Mouse (Mus musculus): ENCODE results near the gene Kxd1.

The Kxd1 gene

DNA sequence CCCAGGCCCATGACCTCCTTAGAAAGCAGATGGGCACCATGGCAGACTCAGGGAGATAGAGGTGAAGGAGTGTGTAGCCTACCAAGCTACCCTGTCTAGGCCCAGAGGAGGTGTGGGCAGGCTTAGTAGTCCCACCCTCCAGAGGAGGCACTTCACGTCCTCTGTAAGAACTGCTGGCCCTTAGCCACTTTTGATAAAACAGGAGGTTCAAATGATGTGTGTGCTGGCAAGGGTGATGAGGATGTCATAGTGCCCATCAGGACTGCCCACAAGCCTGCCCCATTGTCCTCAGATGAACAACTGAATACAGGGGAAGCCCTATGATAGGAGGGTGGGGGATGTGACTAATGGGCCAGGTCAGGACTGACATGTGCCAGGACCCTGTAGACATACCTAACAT is 25.1 kb upstream of the Kxd1 start:
- in situ Hi-C loops (cut with MboI; ENCODE audit: low pct_unique_long_range_greater_than_20kb in 1 of 2, low sequenced_read_pairs in 2 of 2, unreplicated experiment in 1 of 2), result no loop called here

DNA sequence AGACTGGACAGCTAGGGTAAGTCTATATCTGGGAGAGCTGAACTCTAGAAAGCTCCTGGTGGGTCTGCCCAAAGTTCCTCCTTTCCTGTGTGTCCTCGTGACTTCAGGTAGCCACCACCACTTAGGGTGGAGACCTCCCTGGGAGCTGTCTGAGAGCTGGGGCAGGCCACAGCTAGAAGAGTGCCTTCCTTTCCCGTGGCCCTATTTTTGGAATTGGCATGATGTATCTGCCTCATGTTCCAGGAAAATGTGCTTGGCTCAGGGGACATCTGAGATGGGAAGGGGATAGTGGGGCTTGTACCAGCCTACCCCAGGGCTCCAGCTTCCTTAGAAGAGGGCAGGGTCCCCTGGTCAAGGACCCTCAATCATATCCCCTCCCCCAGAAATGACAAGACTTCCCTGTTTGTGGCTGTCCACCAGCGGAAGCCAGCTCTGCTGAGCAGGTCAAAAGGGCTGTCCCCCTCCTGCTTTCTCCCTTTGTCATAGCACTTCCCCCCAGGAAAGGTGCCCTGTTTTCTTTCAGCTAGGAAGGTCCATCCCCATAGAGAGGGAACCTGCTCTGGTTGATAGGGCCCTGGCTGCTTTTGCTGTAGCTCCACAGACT is 23.9 kb upstream of the Kxd1 start:
- in situ Hi-C loops (cut with MboI; ENCODE audit: low pct_unique_long_range_greater_than_20kb in 1 of 2, low sequenced_read_pairs in 2 of 2, unreplicated experiment in 1 of 2), result no loop called here

DNA sequence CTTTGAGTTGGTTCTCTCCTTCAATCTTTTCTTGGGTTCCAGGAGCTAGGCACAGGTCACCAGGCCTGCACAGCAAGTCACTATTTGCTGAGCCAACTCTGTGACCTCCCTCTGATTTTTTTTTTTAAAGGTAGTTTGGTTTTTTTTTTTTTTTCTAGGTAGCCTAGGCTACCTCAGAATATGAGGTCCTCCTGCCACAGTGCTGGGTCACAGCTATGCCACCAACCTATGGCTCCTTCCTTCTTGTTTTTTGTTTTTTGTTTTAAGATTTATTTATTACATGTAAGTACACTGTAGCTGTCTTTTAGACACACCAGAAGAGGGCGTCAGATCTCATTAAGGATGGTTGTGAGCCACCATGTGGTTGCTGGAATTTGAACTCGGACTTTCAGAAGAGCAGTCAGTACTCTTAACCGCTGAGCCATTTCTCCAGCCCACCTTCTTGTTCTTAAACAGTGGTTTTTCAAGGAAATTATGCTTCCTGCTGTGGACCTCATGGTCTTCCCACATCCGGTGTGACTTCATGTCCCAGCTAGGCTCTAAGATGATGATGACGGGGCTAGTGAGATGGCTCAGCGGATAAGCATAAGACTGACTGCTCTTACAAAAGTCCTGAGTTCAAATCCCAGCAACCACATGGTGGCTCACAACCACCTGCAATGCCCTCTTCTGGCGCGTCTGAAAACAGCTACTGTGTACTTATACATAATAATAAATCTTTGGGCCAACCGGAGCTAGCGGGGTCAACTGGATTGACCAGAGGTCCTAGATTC is 21.8 kb upstream of the Kxd1 start:
- in situ Hi-C loops (cut with MboI; ENCODE audit: low pct_unique_long_range_greater_than_20kb in 1 of 2, low sequenced_read_pairs in 2 of 2, unreplicated experiment in 1 of 2), result no loop called here

DNA sequence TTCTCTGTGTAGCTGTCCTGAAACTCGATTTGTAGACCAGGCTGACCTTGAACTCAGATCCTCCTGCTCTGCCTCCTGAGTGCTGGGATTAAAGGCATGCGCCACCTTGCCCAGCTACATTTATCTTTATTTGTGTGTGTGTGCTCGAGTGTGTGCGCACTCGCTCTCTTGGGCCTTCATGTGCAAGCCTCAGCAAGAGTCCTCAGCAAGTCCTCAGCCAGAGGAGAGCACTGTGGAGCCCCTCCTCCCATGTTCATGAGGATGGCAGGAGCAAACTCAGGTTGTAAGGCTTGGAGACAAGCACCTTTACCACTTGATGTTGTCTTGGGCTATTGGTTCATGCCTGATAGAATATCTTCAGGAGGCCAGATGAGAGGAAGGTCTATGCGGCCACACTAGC is 20.0 kb upstream of the Kxd1 start:
- in situ Hi-C loops (cut with MboI; ENCODE audit: low pct_unique_long_range_greater_than_20kb in 1 of 2, low sequenced_read_pairs in 2 of 2, unreplicated experiment in 1 of 2), result no loop called here

DNA sequence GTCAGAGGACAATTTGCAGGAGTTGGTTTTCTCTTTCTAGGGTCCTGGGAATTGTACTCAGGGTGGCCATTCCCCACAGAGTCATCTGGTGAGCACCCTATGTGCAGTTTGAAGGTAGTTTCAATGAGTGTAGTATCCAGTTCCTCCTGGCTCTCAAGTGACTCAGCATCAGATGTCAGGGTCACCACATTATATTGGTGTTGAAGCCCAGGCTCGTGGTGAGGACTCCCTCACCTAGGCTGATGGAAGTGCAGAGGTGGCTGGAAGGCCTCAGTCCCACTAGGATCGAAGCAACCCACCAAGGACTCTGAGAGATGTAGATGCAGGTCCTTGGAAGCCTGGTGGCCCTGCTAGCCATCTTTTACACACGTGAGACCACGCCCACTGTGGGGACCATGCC is 18.7 kb upstream of the Kxd1 start:
- in situ Hi-C loops (cut with MboI; ENCODE audit: low pct_unique_long_range_greater_than_20kb in 1 of 2, low sequenced_read_pairs in 2 of 2, unreplicated experiment in 1 of 2), result no loop called here

DNA sequence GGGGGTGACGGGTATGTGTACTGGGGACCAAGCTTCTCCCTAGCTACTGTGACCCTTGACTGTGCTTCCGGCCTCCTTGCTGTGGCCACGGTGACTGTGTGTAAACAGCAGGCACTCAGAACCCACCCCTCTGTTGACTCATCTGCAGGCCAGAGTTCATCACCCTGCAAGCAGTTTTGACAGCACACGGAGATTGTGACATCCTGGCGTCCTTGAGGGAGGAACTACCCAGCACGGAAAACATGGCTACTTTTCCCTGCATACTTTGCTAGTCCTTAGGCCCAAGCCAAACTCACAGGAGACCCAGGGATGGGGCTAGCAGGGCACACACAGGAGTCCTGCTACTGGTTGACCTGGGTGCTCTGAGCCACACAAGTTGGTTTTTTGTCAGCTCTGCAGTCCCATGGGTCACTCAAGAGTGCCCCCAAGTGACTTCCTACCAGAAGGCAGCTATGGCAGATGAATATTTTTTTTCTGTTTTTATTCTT is 16.5 kb upstream of the Kxd1 start:
- in situ Hi-C loops (cut with MboI; ENCODE audit: low pct_unique_long_range_greater_than_20kb in 1 of 2, low sequenced_read_pairs in 2 of 2, unreplicated experiment in 1 of 2), result no loop called here

DNA sequence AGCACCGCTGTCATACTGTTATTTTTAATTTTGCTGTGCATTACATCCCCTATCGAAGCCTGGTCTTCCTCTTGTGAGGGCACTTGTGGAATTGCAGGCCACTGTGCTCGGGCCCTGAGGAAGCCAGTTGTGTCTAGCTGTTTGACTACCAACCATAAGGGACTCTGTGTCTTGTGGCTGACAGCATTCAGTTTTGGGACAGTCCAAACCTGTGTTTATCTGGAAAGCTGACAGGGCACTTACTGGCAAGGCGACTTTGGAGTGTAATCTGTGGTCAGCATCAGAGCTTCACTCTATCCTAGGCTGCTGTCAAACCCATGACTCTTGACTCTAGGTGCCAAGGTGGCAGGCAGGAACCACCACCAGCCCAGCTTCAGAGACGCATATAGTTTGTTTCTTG is 13.3 kb upstream of the Kxd1 start:
- in situ Hi-C loops (cut with MboI; ENCODE audit: low pct_unique_long_range_greater_than_20kb in 1 of 2, low sequenced_read_pairs in 2 of 2, unreplicated experiment in 1 of 2), result no loop called here

DNA sequence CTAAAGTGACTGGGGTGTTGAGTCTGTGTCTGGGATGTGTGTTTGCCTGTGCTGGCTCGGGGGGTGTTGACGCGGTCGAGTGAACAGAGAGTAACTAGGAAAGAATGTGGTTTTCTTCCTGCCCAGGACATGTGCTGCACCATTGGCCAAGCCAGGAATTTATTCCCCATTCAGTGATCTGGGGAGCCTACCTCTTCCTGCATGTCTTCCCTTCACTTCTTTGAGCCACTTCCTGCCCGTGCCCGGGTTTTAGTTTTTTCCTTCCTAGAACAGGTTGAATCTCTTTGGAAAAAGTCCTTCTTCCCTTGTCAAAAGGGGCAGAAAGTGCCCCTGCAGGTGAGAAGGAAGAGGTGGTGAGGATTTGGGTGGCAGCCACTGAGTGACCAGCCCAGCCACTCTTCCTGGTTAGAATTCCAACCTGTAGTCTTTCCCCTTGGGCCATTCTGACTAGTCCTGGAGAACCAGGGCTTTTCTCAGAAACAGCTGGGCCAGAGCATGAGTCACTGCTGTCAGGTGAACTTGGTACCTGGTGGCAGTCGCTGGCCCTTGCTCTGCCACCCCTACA is 12.8 kb upstream of the Kxd1 start:
- in situ Hi-C loops (cut with MboI; ENCODE audit: low pct_unique_long_range_greater_than_20kb in 1 of 2, low sequenced_read_pairs in 2 of 2, unreplicated experiment in 1 of 2), result no loop called here

DNA sequence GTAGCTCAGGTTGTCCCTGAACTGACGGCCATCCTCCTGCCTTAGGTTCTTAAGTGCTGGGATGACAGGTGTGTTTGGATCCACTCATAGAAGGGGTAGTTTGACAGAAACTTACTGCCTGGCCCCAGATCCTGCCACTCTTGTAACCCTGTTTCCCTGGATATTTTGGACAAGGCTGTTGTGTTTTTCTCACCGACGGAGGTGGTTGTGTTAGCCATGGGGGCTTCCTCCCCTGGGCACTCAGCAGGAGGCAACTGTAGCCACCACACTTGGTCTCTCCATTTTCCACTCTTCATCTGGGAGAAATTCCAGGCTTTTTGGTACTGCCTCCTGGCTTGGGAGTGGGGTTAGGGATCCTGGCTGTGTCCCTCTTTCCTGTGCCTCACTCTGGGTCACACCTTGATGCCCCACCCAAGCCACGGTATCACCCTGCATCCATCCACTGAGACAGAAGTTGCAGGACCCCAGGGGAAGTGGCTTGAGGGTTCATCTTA is 12.3 kb upstream of the Kxd1 start:
- in situ Hi-C loops (cut with MboI; ENCODE audit: low pct_unique_long_range_greater_than_20kb in 1 of 2, low sequenced_read_pairs in 2 of 2, unreplicated experiment in 1 of 2), result no loop called here

DNA sequence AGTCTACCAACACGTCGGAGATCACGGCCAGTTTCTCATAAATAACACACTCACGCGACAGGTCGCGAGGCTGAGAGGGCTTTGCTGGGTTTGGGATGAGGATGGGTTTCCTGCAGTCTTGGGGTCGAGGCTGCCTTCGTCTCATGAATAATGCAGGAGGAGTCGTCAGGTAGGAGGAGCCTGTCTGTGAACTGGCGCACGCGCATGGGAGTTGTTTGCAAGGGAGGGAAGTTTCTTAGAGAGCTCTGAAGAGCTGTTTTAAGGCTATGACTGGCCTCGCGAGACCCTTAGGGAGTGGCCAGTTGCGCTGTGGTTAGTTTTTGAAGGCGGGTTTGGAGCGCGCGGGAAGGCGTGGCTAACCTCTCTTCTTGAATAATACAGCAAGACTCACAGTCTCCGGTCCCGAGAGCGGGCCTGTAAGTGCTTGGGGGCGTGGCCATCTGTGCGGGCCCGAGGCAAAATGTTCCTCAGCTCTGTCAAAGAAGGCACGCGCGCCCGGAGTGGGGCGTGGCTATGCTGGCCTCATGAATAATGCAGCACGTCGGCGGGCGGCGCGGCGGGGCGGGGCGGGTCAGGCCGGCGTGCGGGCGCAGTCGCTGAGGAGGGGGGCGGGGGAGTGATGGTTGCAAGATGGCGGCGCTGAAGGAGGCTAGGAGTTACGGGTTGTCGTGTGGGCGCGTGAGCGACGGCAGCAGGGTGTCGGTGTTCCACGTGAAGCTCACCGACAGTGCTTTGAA is 11.5 kb upstream of the Kxd1 start, which contains the start of gene Ell:
Gene Ell (plus strand): TSS at position 381 of the 737 bp plus-strand sequence.
- in situ Hi-C loops (cut with MboI; ENCODE audit: low pct_unique_long_range_greater_than_20kb in 1 of 2, low sequenced_read_pairs in 2 of 2, unreplicated experiment in 1 of 2), result no loop called here

DNA sequence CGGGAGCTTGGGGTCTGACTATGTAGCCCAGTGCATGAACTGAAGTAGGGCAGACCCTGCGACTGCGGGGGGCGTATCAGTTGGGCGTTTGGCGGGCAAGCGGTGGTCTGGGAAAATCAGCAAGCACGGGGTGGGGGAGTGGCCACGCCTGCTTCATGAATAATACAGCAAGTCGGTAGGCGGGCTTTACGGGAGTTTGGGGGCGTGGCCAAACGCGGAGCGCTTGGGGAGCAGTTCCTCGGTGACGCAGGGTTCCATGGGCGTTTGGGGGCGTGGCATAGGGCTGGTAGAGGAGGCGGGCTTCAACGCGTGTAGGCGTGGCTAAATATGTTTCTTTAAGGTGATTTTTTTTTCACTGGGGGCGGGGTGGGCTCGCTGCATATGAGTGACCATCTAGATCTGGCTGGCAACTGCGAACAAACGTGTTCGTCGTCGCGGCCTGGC is 10.9 kb upstream of the Kxd1 start:
- in situ Hi-C loops (cut with MboI; ENCODE audit: low pct_unique_long_range_greater_than_20kb in 1 of 2, low sequenced_read_pairs in 2 of 2, unreplicated experiment in 1 of 2), result no loop called here

DNA sequence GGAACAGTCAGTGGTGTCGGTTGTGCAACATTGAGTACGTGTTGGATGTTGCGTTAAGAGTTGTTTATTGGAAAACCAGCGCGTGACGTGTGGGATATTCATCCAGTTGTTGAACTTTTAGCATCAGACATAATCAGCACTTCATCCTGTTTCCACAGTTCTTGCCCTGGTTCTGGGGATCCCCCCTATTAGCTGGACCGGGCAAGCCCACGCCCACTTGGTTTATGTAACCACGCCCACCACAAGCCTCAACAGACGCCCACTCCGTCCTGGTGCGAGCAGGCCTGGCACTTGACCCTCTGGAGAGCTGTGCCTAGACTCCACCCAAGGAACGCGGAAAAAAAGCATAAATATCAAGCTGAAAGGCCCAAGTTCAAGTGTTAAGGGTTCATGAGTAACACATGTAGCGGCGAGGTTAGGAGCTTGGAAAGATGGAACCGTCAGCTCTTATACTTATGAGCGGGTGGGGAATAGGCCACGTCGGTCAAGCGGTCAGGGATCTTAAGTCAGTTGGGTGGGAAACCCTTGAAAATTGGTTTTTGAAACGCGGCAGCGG is 10.3 kb upstream of the Kxd1 start:
- in situ Hi-C loops (cut with MboI; ENCODE audit: low pct_unique_long_range_greater_than_20kb in 1 of 2, low sequenced_read_pairs in 2 of 2, unreplicated experiment in 1 of 2), result no loop called here

DNA sequence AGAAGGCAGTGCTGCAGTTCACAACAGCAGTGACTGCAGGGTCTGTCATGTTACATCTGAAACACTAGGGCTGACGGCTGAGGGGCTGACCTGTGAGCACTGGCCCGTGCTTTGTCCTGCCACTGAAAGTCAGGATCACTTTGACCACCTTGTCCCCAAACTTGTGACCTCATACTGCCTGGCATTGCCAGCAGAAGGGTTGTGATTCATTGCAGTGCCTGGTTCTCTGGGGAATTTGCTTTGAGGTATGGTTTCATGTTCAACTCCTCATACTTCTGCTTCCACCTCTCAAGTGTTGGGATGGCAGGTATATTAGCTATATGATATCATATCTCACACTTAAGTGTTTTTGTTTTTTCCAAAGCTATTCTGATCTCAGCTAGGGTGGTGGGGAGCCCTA is 7.9 kb upstream of the Kxd1 start:
- in situ Hi-C loops (cut with MboI; ENCODE audit: low pct_unique_long_range_greater_than_20kb in 1 of 2, low sequenced_read_pairs in 2 of 2, unreplicated experiment in 1 of 2), result no loop called here

DNA sequence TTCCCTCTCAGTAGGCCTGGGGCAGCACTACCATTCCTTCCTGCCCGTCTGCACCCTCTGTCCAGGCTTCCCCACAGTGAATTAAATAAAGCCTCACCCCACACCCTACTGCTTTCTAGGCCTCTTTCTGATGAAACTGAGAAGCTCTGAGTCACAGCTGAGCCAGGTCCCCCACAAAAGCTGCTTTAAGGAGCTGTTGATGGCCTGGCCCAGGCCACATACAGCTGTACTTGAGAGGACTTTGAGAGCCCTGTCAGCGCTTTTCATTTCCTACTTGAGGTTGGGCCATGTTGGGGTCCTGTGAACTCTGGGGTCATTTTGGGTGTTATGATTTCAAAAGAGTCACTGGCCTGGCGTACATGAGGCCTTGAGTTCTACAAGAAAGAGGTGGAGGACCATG is 7.5 kb upstream of the Kxd1 start:
- in situ Hi-C loops (cut with MboI; ENCODE audit: low pct_unique_long_range_greater_than_20kb in 1 of 2, low sequenced_read_pairs in 2 of 2, unreplicated experiment in 1 of 2), result no loop called here

DNA sequence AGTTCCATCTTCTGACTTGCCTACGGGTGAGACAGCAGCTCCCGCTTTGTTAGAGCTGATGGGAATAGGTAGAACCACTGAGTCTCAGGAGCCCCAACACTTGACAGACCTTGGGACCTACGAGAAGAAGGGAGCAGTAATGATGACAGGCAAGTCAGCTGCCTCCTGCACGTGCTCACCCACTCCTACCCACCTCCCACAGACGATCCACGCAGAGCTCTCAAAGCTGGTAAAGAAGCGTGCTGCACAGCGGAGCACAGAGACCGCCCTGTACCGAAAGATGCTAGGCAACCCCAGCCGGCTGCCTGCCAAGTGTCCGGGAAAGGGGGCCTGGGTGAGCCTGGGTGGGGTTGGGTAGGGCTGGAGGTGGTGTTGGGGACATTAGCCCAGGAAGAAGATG is 6.5 kb upstream of the Kxd1 start:
- in situ Hi-C loops (cut with MboI; ENCODE audit: low pct_unique_long_range_greater_than_20kb in 1 of 2, low sequenced_read_pairs in 2 of 2, unreplicated experiment in 1 of 2), result no loop called here

DNA sequence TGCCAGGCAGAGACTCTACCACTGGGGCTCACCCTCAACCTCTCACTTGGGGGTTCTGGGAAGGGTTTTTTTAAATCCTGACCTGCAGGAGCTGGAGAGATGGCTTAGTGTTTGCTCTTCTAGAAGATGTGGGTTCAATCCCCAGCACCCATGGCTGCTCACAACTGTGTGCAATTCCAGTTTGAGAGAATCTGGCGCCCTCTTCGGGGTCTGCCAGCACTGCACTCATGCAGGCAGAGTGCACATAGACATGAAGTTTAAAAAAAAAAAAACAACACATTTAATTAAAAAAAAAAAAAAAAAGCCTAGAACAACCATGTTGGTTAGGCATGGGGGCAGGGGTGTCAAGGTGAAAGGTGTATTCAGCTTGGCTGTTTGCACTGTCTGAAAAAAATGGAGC is 2.6 kb upstream of the Kxd1 start:
- in situ Hi-C loops (cut with MboI; ENCODE audit: low pct_unique_long_range_greater_than_20kb in 1 of 2, low sequenced_read_pairs in 2 of 2, unreplicated experiment in 1 of 2), result no loop called here

DNA sequence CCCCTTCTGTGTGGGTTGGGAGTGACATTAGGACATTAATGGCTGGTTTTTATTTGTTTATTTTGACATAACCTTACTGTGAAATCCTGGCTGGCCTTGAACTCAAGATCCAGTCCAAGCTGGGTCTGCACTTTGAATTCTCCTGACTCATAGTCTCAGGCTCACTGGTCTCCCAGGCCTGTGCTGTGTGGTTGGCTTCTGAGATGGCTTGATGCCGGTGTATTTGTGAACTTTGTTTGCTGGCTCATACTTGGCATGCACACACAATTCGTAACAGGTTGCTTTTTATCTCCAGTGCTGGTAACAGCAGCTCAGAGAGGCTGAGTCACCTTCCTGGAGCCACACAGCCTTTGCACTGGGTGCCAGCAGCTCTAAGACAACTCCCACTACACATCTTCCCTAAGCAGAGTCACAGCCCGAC is 2.0 kb upstream of the Kxd1 start:
- in situ Hi-C loops (cut with MboI; ENCODE audit: low pct_unique_long_range_greater_than_20kb in 1 of 2, low sequenced_read_pairs in 2 of 2, unreplicated experiment in 1 of 2), result no loop called here

DNA sequence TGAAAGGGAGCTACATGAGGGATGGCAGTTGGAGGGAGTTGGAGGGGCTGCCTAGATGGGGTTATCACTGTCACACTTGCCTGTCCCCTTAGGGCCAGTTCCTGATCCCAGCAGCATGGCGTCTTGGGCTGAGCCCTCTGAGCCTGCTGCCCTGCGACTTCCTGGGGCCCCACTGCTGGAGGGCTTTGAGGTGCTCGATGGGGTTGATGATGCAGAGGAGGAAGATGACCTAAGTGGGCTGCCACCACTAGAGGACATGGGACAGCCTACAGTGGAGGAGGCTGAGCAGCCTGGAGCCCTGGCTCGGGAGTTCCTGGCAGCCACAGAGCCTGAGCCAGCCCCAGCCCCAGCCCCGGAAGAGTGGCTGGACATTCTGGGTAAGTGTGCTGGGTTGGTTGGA is 1.5 kb upstream of the Kxd1 start:
- in situ Hi-C loops (cut with MboI; ENCODE audit: low pct_unique_long_range_greater_than_20kb in 1 of 2, low sequenced_read_pairs in 2 of 2, unreplicated experiment in 1 of 2), result no loop called here
